Mouse (Mus musculus): ENCODE data around the gene Kansl1.
"Not testable (repeated sequence)": the region's sequence is repeated elsewhere in the genome, so short reads cannot be mapped to it uniquely, and the experiment has no call there.

The Kansl1 gene

GRCm38 (mm10) chr11:104468751-104469268 lies at the start of gene Kansl1:
Kansl1 (minus strand) TSS chr11:104468861.
- DNase-seq (ENCODE audit: low spot score) = no peak

GRCm38 (mm10) chr11:104512436-104512835 lies 43.8 kb upstream of the Kansl1 start:
- no peak for DNase-seq (ENCODE audit: low spot score)

- no peak for DNase-seq (ENCODE audit: low spot score)
Measured at GRCm38 (mm10) chr11:104510606-104511005, 41.9 kb upstream of the Kansl1 start.

- DNase-seq (ENCODE audit: low spot score) = no peak
Measured at GRCm38 (mm10) chr11:104508455-104508854, 39.8 kb upstream of the Kansl1 start.

- DNase-seq (ENCODE audit: low spot score) = no peak
Measured at GRCm38 (mm10) chr11:104488292-104488691, 19.6 kb upstream of the Kansl1 start.

DNA sequence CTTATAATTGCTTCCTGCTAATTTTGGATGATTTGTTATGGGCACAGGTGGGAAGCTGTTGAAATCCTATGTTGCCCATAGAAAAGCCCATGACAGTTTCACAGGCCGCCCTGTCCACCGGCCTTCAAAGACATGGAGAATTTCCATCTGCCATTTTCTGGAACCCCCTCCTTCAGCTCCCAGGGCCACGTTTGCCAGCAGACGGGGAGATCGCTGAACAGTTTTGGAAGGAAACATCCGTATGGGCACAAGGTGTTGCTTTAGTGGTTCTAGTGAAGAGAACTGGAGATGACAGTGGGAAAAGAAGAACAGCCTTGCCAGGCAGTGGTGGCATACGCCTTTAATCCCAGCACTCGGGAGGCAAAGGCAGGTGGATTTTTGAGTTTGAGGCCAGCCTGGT lies 13.3 kb upstream of the Kansl1 start:
- no peak for DNase-seq (ENCODE audit: low spot score)

GRCm38 (mm10) chr11:104479505-104479904 lies 10.8 kb upstream of the Kansl1 start:
- DNase-seq (ENCODE audit: low spot score) = no peak

GRCm38 (mm10) chr11:104469371-104469835 lies 742 bp upstream of the Kansl1 start:
- DNase-seq (ENCODE audit: low spot score) = peak; percentile 78

DNA sequence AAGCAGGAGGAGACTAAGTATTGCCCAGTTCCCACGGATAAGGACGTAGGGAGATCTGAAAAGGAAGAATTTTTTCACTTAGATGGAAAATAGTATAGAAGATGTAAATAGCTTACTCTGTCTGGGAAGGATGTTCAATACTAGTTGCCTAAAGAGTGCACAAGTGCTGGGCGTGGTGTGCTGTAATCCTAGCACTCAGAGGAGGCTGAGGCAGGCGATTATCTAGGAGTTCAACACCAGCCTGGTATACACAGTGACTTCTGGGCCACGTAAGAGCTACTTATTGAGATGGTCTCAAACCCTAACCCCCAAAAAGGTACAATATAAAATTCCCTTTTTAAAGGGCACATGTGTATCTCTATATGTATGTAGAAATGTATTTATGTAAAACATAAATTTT lies 963 bp downstream of the Kansl1 start:
- DNase-seq (ENCODE audit: low spot score) = no peak

DNA sequence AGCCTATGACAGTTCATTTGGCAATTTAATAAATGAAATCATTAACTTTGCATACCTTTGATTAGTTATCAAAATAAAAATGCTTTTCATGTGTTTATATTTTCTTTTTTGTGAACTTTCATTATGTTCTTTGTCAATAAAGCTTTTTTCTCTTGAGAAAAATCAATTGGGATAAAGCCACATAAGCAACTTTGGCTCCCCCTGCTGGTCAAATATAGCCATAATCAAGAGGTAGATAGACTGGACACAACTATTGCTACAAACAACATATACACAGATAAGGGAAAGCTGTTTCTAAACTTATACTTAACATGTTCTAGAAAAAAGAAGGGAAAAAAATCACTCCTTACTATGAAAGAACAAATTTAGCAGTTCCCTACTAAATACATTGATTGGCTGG lies 7.1 kb downstream of the Kansl1 start:
- no peak for DNase-seq (ENCODE audit: low spot score)

- DNase-seq (ENCODE audit: low spot score) = no peak
Measured at GRCm38 (mm10) chr11:104459671-104460070, 9.0 kb downstream of the Kansl1 start.

DNA sequence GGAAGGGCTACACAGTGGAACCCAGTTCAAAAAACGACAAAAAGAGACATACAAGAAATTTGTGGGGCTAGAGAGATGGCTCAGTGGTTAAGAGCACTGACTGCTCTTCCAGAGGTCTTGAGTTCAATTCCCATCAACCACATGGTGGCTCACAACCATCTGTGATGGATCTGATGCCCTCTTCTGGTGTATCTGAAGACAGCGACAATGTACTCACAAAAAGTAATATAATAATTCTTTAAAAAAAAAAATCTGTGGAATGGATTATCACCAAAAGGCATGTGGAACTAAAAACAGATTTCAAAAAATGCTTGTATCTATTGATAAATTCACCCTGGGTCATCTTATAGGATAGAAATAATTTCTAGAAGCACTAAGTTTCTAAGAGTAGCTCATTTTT lies 10.2 kb downstream of the Kansl1 start:
- DNase-seq (ENCODE audit: low spot score) = no peak

DNA sequence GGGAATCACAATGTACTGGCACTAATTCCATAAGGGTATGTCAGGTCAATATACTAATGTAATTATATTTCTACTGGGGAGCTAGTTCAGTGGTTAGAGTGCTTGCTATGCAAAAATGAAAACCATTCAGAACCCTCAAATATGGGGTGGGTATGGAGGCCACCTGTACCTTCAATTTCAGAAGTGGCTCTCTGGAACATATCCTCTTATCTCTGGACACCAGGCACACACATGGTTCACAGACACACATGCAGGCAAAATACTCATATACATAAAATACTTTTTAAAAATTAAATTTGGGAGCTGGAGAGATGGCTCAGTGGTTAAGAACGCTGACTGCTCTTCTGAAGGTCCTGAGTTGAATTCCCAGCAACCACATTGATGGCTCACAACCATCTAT lies 16.0 kb downstream of the Kansl1 start:
- no peak for DNase-seq (ENCODE audit: low spot score)

DNA sequence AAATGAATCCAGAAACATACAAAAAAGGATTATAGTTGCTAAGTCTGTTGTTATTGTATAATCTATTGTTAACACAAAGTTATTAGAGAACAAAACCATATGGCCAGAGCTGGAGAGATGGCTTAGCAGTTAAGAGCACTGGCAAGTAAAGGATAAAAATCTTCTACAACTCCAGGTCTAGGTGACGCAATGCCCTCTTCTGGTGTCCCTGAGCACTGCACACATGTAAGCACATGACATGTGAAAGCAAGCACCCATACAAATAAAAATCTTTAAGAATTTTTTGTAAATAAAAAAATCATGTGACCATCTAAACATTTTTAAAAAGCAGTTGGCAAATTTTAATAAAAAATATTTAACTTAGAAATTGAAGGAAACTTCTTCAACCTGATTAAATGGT lies 17.4 kb downstream of the Kansl1 start:
- DNase-seq (ENCODE audit: low spot score) = no peak

GRCm38 (mm10) chr11:104448499-104448898 lies 20.2 kb downstream of the Kansl1 start:
- DNase-seq (ENCODE audit: low spot score) = not testable (repeated sequence)

DNA sequence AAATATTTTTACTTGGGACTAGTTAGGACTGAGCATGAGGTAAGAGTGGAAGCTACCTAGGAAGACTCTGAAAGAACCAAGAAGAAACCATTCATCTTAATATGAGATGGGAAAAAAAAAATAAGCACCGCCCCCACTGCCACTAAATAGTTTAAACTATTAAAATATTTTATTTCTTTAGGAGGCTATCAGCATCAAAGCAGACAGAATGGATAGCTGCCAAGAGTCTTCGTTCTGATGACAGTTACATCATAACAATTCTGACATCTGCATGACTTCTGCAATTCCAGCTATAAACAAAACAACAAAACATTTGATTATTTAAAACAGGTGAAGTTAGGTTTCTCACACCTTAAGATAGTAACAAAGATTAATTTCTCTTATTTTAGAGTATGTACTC lies 23.1 kb downstream of the Kansl1 start:
- DNase-seq (ENCODE audit: low spot score) = no peak

- no peak for DNase-seq (ENCODE audit: low spot score)
Measured at GRCm38 (mm10) chr11:104445044-104445443, 23.6 kb downstream of the Kansl1 start.

GRCm38 (mm10) chr11:104443359-104443758 lies 25.3 kb downstream of the Kansl1 start:
- no peak for DNase-seq (ENCODE audit: low spot score)

GRCm38 (mm10) chr11:104442333-104443136 lies 26.1 kb downstream of the Kansl1 start:
- DNase-seq (ENCODE audit: low spot score) = peak; percentile 77

- DNase-seq (ENCODE audit: low spot score) = peak; percentile 60
Measured at GRCm38 (mm10) chr11:104441475-104442332, 27.0 kb downstream of the Kansl1 start.

DNA sequence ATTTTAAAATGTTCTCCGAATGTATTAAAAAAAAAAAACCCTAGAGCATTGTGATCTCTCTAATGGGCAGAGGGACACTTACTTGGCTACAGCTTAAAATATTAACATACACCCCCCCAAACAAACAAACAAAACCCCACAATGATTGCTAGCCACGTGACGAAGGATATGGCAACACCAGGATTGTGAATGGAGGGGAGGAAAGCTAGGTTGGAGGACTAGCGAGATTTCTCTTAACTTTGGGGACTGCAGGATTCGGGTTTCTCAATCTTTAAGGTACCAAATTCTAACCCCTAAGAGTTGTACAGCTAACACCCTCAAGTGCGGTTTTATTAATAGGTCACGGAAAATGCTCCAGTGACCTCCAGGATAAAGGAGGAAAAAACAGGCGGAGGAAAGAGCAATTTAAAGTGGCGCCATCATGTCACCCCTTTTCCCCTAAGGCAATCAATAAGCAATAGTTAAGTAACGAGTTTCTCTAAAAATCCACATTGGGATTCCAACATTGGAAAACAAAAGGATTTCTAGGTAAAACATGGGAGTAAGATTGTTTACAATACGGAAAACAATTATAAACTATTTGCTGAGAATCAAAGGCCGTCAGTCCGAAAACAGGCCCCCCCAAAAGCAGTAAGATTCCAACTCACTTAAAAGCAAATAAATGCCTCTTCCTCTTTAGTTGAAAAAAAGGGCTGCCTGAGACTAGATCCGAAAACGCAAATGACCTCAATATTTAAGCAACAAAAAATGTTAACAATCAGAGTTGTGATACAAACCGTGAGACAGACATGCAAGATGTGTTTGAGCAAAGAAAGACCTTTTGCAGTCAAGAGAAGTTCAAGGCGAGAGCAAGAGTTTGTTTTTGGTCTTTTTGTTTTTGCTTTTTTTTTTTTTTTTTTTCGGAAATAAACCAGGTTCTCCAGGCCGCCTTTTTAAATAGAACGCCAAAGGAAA lies 27.9 kb downstream of the Kansl1 start:
- no peak for DNase-seq (ENCODE audit: low spot score)

DNA sequence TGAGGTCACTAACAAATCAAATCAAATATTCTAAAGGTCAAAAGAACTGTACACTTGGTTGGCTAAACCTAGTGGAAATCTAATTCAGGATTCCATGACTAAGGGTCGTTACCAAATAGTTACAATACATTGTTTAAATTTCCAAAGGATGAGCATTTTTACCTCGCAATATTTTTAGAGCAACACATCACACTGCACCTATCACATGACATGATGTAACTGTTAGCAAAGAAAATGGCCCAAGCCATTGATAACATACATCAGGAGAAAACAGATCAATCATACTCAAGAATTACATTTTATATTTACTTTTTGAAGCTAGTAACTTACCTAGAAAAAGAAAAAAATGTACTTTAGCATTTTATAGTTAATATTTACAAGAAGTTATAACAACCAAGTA lies 29.0 kb downstream of the Kansl1 start:
- DNase-seq (ENCODE audit: low spot score) = no peak
